Mouse (Mus musculus): Measurements from ENCODE around the gene Mast4.

Gene Mast4

DNA sequence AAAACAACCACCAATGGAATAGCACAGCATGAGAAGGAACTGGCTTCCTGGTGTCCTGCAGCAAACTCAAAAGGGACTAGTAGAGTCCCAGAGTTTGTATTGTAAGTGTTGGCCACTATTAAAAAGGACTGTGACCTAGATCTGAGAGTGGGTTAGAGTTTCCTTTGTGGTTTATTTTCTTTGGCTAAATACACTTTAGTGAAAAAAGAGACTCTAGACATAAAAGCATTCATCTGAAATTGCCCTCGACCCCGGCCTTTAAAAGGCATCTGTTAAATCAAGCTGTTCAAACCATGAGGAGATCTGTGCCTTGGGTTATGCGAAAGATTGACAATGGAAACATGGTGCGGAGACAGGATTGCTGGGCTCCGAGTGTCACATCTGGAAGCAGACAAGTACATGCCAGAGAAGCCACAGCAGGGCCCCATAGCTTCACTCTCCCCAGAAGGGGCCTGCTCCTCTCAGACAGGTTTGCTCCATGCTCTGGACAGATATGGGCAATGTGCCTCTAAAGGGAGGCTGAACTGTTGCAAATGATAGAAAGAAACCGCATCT is 543.6 kb downstream of the Mast4 start:
- no peak for DNase-seq (ENCODE audit: low spot score)

DNA sequence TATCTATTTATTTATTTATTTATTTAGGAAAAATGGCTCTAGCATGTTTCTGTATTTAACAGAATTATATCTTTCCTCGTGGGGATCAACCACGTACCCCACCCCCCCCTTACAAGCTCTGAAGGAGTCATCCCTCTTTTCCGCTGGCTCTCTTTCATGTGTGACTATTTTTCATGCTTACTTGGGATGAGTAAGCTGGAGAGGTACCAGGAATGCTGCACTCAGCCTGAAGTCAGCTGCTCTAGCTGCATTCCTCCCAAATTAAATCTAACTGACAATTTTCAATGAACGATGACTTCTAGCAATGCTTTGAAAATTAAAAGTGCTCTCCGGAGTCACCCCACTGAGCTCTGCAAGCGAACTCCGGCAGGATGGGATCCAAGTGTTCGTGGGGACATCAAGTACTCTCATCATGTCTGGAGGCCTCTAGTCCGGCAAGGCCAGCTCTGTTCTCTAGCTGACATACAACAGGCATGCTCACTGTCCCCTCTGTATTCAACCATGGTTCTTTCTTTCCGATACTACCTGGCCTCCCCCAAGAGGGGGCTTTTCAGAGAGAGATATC is 547.5 kb downstream of the Mast4 start:
- no peak for DNase-seq (ENCODE audit: low spot score)

DNA sequence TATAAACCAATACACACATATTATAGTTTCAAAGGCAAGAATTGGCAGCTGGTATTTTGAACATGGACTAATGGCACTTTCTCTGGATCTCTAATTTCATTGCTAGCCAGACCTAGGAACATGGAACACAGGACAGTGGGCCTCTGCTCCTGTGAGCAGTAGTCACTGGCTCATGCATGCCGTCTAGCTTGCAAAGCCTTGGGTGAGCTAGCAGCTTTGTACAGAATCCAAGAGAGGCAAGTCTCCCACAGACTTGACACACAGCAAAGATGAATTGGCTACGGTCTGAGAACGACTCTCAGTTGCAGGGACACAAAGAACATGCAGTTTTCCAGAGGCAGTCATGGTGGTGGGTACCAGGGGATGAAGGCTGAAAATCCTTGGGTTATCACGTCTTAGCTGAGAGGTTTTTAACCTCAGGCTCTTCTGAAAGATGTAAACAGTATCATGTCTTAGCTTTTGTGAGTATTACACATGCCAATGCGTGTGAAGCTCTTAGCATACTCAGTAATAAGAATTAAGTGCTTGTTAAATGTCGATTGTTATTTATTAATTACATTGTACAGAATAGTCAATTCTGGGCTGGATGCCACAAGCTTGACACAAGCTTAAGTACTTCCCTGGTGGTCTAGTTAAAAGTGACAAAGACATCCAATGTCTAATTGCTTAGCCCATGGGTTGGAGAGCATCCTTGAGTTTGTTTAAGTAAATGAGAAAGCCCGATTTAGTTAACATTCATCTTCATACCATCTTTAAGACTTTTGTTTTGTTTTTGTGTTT is 550.6 kb downstream of the Mast4 start:
- DNase-seq (ENCODE audit: low spot score) = no peak

DNA sequence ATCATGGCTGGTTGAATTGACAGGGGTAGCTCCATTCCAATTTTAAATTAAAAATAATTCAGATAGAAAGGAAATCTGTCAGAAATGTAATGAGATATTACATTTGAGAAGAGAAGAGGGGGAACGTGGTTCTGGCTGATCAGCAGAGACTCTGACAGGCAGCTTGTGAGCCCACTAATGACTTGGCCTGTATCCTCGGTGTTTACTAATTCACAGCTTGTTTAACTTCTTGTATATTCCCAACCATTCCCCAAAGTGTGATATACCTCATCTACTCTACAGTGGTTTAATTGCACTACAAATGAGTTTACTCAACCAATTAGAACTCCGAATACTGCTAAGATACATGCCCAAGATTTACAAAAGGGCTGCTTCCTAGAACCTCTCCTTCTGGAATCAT is 555.0 kb downstream of the Mast4 start:
- no peak for DNase-seq (ENCODE audit: low spot score)

DNA sequence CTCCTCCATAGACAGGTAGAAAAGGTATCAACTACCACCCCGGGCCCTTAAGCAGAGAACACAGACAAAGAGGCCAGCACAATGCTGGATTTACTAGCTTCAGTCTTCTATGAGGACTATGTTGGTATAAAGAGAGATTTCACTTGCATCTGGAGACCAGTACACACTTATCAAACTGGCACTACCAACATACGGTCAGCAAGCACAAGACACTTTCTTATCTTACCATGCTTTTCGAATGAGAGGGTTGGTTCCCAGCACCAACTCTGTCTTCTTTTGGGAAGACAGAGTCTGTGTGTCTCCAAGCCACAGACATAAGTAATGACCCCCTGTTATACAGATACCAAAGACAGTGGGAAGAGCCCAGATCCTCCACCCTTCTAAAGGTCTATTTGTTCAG is 555.4 kb downstream of the Mast4 start:
- no peak for DNase-seq (ENCODE audit: low spot score)

DNA sequence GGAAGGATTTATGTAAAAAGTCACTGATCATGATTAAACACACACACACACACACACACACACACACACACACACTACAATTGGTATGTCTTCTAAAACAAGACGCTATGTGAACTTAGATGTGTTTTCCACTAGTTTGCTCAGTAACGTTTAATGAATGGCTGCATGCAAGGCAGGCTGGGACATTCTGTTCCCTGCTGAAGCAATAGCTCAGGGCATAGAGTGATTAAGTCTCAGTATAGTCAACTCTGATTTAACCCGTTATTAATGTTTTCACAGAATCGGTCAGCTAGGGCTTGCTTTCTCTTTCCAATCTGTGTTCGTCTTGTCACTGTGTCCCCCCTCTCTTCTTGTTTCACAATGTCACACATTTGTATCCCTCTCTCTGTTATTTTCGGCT is 558.8 kb downstream of the Mast4 start:
- DNase-seq (ENCODE audit: low spot score) = no peak

DNA sequence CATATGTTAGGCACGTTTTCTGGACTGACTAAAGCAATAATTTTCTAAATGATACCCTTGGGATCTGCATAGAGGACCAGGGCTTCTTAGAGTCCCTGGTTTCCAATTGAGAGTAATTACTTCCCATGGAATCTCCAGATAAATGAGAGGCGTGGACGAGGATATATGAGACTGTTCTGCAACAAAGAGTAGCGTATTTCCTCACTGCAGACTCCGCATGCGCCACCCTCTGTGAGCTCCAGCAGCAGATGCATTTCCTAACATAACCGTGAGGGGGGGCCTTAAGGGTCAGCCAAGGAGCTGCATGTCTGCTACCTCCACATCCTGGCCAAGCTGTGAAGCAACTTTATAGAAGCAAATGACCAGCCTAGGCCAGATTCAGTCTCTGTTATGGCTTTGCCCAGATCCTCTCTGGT is 559.5 kb downstream of the Mast4 start:
- DNase-seq (ENCODE audit: low spot score) = no peak

DNA sequence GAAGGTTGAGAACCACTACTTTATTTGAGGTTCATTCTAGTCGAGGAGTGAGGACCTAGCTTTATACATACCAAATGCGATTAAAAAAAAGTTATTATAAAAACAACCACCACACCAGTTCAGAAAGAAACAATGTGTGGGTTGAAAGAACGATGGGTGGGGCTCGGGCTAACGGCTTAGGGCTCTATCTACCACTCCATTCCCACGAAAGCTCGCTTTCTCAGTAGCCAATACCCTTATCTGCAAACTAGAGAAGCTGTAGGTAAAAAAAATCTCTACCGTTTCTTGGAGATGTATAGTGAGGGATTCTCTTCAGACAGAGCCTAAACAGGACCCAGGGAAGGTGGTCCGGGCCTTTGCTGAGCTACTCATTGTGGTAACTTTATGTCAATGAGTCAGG is 561.1 kb downstream of the Mast4 start:
- DNase-seq (ENCODE audit: low spot score) = no peak

DNA sequence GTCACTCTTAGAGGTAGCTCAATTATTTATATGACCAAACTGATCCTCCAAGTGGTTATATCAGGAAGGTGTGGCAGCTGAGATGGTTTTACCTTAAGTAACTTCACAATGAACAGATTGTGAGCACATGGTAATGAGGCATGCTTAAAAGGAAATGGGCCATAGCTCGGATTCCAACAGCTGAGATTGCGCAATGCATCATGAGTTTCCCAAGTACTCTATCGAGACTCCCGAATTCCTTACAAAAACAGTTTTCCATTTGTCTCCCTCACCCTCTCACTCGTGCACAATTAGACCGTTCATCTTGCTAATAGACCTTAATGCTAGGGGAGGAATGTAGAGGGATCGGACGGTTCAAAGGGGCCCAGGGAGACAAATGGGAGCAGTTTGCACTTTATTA is 564.1 kb downstream of the Mast4 start:
- DNase-seq (ENCODE audit: low spot score) = no peak

DNA sequence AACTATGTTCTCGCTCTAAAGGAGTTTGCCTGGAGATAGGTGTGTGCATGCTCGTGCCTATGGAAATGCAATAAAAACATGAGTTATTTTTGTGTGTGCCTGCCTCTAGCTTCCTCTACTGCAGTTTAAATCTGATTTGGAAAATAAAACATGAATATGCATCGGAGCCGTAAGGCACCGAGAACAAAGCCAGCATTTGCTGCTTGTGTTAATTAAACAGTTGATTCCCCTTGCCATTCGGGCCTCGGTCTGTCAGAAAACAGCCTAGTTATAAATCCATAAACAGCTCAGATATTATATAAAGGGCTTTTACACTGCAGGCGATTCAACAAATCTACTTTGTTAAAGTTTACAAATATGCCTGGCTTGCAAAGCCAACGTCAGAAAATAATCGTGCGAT is 565.8 kb downstream of the Mast4 start:
- no peak for DNase-seq (ENCODE audit: low spot score)

DNA sequence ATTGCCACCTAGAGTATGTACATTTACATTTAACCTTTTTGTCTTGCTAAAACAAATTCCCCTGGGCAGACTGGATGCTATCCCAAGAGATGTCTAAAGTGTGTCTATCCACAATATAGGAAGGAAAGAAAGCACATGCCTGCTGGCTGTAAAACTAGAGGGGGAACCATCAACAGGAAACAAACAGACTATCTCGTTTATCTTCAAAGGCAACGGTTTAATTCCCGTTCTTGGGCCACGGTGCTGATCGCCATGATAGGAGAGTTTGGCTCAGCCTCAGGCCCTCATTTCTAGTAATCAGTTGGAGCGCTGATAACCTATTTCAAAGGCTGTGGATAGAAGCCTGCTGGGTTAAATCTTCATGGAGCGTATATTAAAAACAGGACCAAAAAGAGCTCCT is 567.2 kb downstream of the Mast4 start:
- DNase-seq (ENCODE audit: low spot score) = no peak

DNA sequence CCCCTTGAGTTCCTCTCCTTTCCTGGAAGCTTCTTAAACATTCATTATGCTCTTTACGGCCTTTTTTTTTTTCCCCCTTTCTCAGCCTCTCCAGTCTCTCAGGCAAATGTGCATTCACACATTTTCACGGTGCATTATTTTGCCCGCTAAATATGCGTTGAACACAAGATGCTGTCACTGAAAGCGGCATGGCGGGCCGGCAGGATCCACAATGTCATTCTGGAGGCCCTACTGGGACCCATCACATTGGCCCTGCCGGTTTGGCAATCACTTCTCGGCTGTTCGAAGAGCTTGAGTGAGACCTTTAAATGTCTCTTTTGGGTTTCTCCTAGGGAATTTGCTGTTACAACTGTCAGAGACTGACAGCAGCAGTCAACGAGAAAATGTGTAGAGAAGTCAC is 569.1 kb downstream of the Mast4 start:
- no peak for DNase-seq (ENCODE audit: low spot score)

DNA sequence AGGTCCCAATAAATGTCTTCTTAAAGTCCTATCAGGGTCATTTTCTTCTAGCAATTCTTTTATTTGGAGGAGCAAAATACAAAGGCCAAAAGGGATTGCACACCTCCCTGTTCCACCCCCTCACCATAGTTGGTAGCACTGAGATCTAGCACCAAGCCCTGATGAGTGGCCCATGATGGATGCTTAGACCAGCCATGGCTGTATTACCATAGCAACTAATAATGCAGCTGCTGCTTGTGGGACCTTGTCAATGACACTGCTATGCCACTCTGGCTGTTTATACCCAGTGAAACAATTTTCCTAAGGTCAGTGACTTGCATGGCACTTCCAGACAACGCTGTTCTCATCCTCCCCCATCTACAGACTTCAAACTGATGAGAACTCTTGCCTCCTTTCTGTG is 570.1 kb downstream of the Mast4 start:
- no peak for DNase-seq (ENCODE audit: low spot score)

DNA sequence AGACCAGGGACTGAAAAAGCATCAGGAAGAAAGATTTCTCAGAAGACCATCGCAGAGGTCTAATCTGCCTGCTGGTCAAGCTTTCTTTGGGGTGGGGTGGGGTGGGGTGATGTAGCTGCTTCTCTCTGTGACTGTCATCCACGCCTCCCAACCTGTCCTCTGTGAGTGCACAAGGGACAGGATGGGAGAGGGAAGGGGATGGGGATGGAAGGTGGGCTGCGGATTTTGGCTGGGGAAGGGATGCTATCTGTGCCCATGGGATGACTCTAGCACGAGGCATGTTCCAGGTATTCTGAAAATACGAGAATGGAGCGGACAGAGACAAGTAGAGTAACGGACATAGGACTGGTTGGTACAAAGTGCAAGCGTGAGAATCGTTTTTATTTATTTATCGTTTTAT is 572.1 kb downstream of the Mast4 start:
- no peak for DNase-seq (ENCODE audit: low spot score)

DNA sequence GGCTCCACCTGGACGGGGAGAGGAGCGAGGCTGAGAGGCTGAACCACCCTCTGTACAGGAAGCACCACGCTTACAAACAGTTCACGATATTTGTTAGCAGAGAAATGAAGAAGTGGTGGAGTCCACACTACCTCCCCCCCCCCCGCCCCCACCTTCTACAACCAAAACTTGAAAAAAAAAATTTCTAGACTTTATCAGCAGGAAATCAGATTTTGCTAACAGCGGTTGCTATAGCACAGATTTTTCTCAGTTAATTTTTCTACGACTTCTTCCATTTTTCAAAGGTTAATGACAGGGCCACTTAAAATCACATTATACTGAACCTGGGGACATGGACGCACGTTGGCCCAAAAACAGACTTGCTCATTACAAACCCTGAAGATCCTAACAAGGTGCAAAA is 572.9 kb downstream of the Mast4 start:
- no peak for DNase-seq (ENCODE audit: low spot score)

DNA sequence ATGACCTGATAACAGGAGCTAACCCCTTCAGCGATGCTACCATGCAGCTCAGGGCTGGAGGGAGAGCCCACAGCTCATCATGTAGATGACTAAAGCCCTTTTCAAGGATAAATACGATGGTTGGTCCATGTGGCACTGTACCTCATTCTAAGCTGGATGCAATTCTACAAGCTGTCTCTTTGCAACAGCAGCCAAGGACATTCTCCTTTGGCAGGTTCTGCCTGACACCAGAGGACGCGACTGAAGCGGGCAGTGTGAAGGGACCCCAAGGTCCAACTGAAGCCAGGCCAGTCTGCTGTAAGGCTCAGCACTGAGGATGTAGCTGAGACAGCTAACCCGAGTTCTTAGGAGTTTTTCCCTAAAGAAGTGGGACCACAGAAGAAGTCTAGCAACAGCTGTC is 576.3 kb downstream of the Mast4 start:
- no peak for DNase-seq (ENCODE audit: low spot score)

DNA sequence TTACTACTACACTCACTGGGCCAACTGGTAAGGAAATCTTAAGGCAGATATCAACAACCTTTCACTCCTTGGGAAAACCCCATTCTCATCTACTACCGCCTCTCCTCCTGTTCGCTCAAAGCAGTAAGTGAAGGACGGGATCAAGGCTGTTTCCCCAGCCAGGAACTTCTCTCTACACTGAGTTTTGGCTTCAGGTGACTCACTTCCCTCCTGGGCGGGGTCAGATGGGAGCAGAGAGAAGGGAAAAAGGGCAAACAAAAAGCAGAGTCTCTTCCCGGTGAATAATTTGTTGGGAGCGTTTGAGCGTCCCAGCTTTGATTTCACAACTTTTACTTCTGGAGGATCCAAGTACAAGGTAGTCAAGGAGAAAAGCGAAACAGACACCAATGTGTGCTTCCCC is 578.2 kb downstream of the Mast4 start:
- no peak for DNase-seq (ENCODE audit: low spot score)

DNA sequence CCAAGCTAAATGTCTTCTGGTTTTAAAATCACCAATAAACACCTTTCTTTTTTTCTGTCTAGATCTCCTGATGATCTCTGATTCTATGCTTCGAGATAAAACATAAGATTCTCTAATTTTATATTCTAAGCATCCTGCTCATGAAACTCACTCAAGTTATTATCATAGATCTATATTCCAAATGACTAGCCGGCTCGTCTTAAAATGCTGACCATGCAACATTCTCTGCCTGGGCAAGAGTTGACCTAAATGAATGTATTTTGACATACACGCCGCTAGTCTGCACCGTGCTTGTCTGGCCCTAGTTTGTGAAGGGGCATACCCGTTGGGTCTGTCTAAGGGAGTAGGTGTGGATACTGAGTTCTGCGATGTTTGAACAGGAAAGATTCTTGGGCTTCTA is 579.2 kb downstream of the Mast4 start:
- DNase-seq (ENCODE audit: low spot score) = no peak

DNA sequence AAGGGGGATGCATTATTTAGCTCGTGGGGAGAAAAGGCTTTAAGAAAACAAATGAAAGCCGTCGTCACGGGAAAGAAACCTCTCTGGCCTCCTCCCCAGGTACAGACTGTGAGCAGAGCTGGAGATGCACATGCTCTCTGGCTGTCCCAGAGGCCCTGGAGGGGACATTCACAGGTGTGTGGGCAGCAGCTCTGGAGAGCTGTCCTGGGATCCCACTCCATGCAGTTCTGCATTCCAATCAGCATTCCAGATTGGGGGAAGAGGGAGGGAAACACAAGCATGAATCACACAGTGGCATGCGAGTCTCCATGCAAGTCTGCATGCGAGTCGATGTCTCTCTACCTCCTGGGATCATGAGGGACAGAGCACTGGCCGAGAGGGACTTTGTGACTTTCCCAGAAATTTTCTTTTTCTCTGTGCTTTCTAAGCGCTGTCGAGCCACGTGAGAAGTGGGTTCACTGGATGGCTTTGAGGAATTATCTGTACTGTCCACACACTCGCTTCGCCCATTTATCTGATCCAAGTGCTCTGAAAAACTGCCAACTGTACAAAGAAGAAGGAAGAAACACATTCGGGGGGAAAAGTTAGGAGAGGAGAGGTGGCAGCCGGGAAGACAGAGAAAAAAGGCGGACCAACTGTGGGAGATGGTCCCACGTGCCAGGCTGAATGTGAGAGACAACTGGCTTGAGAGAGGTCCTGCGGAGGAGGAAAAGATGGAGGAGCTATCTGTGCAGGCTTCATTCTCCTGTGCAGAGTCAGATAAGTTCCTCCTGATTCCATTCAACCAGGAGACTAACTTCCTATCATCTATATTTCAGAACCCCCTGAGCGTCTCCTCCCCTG is 580.4 kb downstream of the Mast4 start:
- no peak for DNase-seq (ENCODE audit: low spot score)

DNA sequence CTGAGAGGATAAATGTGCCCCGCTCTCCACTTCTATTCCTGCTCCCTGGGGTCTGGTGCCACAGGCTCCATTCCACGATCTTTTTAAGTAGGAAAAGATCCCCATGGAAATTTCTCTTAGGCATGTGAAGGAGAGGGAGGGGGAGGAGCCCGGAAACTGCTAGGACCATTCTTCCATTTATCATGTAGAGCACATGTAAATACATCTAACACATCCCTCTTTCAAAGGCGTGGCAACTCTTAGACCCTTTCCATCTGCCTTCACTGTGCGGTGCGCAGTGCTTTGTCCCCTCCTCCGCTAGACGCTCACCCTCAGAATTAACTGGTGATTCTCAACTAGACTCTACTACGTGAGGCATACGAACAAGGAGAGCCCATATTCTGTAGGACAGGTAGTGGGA is 584.4 kb downstream of the Mast4 start:
- DNase-seq (ENCODE audit: low spot score) = no peak

DNA sequence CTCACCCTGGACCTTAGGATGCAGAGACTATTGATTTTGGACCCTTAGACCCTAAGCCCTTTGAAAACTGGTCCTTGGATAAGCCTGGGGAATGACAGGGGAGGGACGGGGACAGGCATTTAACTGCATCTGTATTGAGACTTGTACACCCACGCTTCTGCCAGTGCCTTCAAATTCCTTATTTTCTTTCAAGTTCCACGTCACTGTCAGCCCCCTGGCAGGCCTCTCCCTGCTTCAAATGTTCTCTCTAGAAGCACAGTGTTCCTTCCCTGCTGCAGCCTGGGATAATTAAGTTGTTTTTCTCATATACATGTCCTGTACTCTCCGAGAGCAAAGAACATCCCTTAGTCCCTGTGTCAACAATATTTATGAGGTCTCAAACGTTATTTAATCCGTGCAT is 585.1 kb downstream of the Mast4 start:
- DNase-seq (ENCODE audit: low spot score) = no peak

DNA sequence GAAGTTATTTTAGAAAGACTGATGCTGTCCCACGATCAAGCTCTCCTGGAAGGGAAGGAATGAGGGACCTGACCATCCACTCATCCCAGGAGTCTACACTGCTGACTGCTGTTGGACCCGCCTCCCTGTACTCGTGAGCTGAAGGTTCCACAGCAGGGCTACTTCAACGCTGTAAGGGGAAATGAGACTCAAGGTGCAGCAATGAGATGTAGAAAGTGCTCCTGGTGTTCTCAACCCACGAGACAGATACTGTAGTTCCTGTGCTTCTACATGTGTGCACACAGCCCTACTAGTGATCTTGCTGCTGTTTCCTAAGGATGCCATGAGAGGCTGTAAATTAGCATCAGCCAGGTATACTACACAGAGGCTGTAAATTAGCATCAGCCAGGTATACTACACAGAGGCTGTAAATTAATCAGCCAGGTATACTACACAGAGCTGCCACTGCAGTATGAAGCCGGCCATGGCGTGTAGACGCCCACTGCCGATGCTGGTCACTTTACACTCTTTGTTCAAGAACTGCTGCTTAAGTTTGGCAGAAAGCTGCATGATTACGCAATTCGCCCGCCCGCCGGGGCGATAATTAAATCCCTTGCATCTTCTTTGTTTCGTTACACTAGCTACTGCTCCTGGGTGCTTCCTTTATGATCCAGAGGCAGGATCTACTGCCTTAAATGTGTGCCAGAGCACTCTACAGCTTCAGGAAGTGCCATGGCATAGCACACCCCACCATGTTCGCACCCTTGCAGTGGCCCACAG is 587.3 kb downstream of the Mast4 start:
- no peak for DNase-seq (ENCODE audit: low spot score)

Data from layer of hippocampus, adult 9-10 months (tissue).